Mouse (Mus musculus) lung, adult 2 months (tissue): ENCODE measurements around the gene Wdr81.

ENCODE experiments used
- CTCF ChIP-seq: fragments of 200-500 bp; IDR thresholded peaks from 2 replicates; pipeline ENCODE4 v1.5.1; 2011; ENCODE audit warnings: mild to moderate bottlenecking, low read length, control low read depth; ENCODE audit not compliant: insufficient read depth
- POLR2A ChIP-seq: fragments of 200-500 bp; IDR thresholded peaks from 2 replicates; pipeline ENCODE4 v1.6.1; 2011; ENCODE audit warnings: low read depth, mild to moderate bottlenecking, control low read depth, low read length, borderline replicate concordance; ENCODE audit errors: extremely low read depth

DNA sequence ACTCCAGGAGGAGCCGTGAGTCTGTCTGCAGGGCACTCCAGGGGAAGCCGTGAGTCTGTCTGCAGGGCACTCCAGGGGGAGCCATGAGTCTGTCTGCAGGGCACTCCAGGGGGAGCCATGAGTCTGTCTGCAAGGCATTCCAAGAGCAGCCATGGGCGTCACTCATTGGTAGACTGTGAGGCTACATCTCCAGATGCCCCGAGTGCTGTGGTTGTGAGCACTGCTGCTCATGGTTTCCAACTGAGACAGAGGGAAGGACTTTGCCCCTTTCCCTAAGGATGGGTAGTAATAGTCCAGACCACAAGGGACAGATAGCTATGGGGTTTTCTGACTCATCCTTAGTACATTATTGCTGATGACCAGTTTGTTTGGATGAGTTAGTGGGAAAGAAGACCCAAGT is 48.4 kb downstream of the Wdr81 start:
- TF ChIP-seq POLR2A, result no peak
- no peak for TF ChIP-seq CTCF
